Mouse (Mus musculus) CH12.LX (cell line): ENCODE measurements at regions not wholly inside any gene's neighbourhood (a gene's known extent, or its start where the extent isn't known, plus 50 kb on each side); places are given as distances from the start of the nearest gene placed in this dataset.

Experiments used
- DNase-seq: peaks from one replicate; pipeline ENCODE4 v3.0.0-alpha.2; 2013; ENCODE audit errors: extremely low read depth
- H3K27ac ChIP-seq: 2 replicates; pipeline ENCODE4 v1.5.1; 2012; ENCODE audit warnings: low read depth, mild to moderate bottlenecking, control low read depth, moderate library complexity; ENCODE audit not compliant: insufficient read depth
- H3K27me3 ChIP-seq: replicated peaks from 2 replicates; pipeline ENCODE3; 2012; ENCODE audit warnings: inconsistent platforms
- H3K36me3 ChIP-seq, 2 experiments: replicated peaks in 1 of 2; 2 replicates each; pipeline versions ENCODE3 to v1.6.1; 2012; ENCODE audit warnings: inconsistent platforms in 1 of 2, low read length in 1 of 2, mild to moderate bottlenecking in 1 of 2, mixed read lengths in 1 of 2, moderate library complexity in 1 of 2; ENCODE audit not compliant: control insufficient read depth in 1 of 2, insufficient read depth in 1 of 2
- H3K4me1 ChIP-seq, 2 experiments: 2 replicates each; pipeline ENCODE4 v1.6.1; 2012; ENCODE audit warnings: inconsistent platforms in 1 of 2, moderate library complexity in 1 of 2; ENCODE audit not compliant: insufficient read depth in 2 of 2, control insufficient read depth in 1 of 2
- H3K4me2 ChIP-seq: 2 replicates; pipeline ENCODE4 v1.6.1; 2012; ENCODE audit warnings: low read depth, mild to moderate bottlenecking, control low read depth; ENCODE audit not compliant: poor library complexity, insufficient read depth, severe bottlenecking
- H3K4me3 ChIP-seq, 3 experiments: fragments of 150-350 bp in 1 of 3; sonication (generic) in 1 of 3; replicated peaks in 1 of 3; 2 replicates each; pipeline versions ENCODE3 to v1.5.1; 2011 to 2012; ENCODE audit warnings: low read depth in 2 of 3, low read length in 2 of 3, mild to moderate bottlenecking in 2 of 3, moderate library complexity in 2 of 3, control low read depth in 1 of 3, improper control_type of control experiment in 1 of 3, inconsistent platforms in 1 of 3, mixed read lengths in 1 of 3; ENCODE audit not compliant: poor library complexity in 1 of 3
- H3K79me2 ChIP-seq: replicated peaks from 2 replicates; pipeline ENCODE4 v1.6.1; 2012; ENCODE audit warnings: mild to moderate bottlenecking, moderate library complexity; ENCODE audit not compliant: control insufficient read depth, poor library complexity, insufficient read depth, severe bottlenecking; ENCODE audit errors: extremely low read depth
- H3K9ac ChIP-seq: 2 replicates; pipeline ENCODE4 v1.6.1; 2012; ENCODE audit warnings: low read depth, mild to moderate bottlenecking, control low read depth, moderate library complexity; ENCODE audit not compliant: insufficient read depth
- H3K9me3 ChIP-seq: replicated peaks from 2 replicates; pipeline ENCODE3; 2012; ENCODE audit warnings: low read length, inconsistent platforms, mixed read lengths
- BHLHE40 ChIP-seq: IDR thresholded peaks from 2 replicates; pipeline ENCODE4 v1.6.1; 2011; ENCODE audit warnings: mild to moderate bottlenecking, low read depth, low read length, improper control_type of control experiment
- CHD1 ChIP-seq: IDR thresholded peaks from 2 replicates; pipeline ENCODE4 v1.6.1; 2012; ENCODE audit warnings: low read depth, low read length, improper control_type of control experiment, inconsistent platforms
- CHD2 ChIP-seq: IDR thresholded peaks from 2 replicates; pipeline ENCODE4 v1.6.1; 2011; ENCODE audit warnings: low read length, improper control_type of control experiment
- ETS1 ChIP-seq: conservative IDR thresholded peaks from 2 replicates; pipeline ENCODE4 v1.6.1; 2012; ENCODE audit warnings: low read depth, mild to moderate bottlenecking, inconsistent platforms, low read length, improper control_type of control experiment, moderate library complexity
- IRF4 ChIP-seq: IDR thresholded peaks from 2 replicates; pipeline ENCODE4 v1.6.1; 2014; ENCODE audit warnings: low read depth, mild to moderate bottlenecking, inconsistent platforms, low read length, improper control_type of control experiment
- JUN ChIP-seq: IDR thresholded peaks from 2 replicates; pipeline ENCODE4 v1.6.1; 2011; ENCODE audit warnings: low read depth, mild to moderate bottlenecking, low read length, improper control_type of control experiment, moderate library complexity; ENCODE audit not compliant: insufficient read depth
- JUND ChIP-seq: conservative IDR thresholded peaks from 2 replicates; pipeline ENCODE4 v1.6.1; 2011; ENCODE audit warnings: low read depth, low read length, improper control_type of control experiment
- MAZ ChIP-seq: IDR thresholded peaks from 2 replicates; pipeline ENCODE4 v1.6.1; 2012; ENCODE audit warnings: low read depth, mild to moderate bottlenecking, inconsistent platforms, low read length, improper control_type of control experiment, moderate library complexity
- MEF2A ChIP-seq: IDR thresholded peaks from 2 replicates; pipeline ENCODE4 v1.6.1; 2014; ENCODE audit warnings: low read depth, mild to moderate bottlenecking, inconsistent platforms, low read length, improper control_type of control experiment, borderline replicate concordance
- NELFE ChIP-seq: IDR thresholded peaks from 2 replicates; pipeline ENCODE4 v1.6.1; 2011; ENCODE audit warnings: low read depth, low read length, improper control_type of control experiment
- PAX5 ChIP-seq: IDR thresholded peaks from 2 replicates; pipeline ENCODE4 v1.6.1; 2012; ENCODE audit warnings: low read length, inconsistent platforms, mixed read lengths
- POLR2A ChIP-seq: IDR thresholded peaks from 2 replicates; pipeline ENCODE4 v1.6.1; 2011; ENCODE audit warnings: low read depth, mild to moderate bottlenecking, improper control_type of control experiment, low read length
- RAD21 ChIP-seq: IDR thresholded peaks from 2 replicates; pipeline ENCODE4 v1.6.1; 2011; ENCODE audit warnings: low read depth, mild to moderate bottlenecking, low read length, improper control_type of control experiment, moderate library complexity
- RCOR1 ChIP-seq: conservative IDR thresholded peaks from 2 replicates; pipeline ENCODE4 v1.6.1; 2012; ENCODE audit warnings: low read depth, mild to moderate bottlenecking, inconsistent platforms, low read length, improper control_type of control experiment
- SIN3A ChIP-seq: IDR thresholded peaks from 2 replicates; pipeline ENCODE4 v1.6.1; 2012; ENCODE audit warnings: low read length, improper control_type of control experiment, inconsistent platforms
- SMC3 ChIP-seq: IDR thresholded peaks from 2 replicates; pipeline ENCODE4 v1.6.1; 2011; ENCODE audit warnings: low read depth, low read length, improper control_type of control experiment
- TBP ChIP-seq: conservative IDR thresholded peaks from 2 replicates; pipeline ENCODE4 v1.6.1; 2011; ENCODE audit warnings: low read depth, low read length, improper control_type of control experiment
- UBTF ChIP-seq: IDR thresholded peaks from 2 replicates; pipeline ENCODE4 v1.6.1; 2012; ENCODE audit warnings: low read depth, mild to moderate bottlenecking, inconsistent platforms, low read length, improper control_type of control experiment, moderate library complexity
- ZC3H11A ChIP-seq: IDR thresholded peaks from 2 replicates; pipeline ENCODE4 v1.6.1; 2012; ENCODE audit warnings: low read depth, mild to moderate bottlenecking, inconsistent platforms, low read length, improper control_type of control experiment
- ZMIZ1 ChIP-seq: IDR thresholded peaks from 2 replicates; pipeline ENCODE4 v1.6.1; 2012; ENCODE audit warnings: low read depth, mild to moderate bottlenecking, inconsistent platforms, low read length, improper control_type of control experiment
- ZNF384 ChIP-seq: IDR thresholded peaks from 2 replicates; pipeline ENCODE4 v1.6.1; 2012; ENCODE audit warnings: low read depth, low read length, improper control_type of control experiment, inconsistent platforms
- dilution Hi-C: fragments of 300-500 bp; cut with MboI; formaldehyde crosslinking; loops from 2 replicates; pipeline ENCODE4 v1.14.3; 2020; ENCODE audit warnings: low sequenced_read_pairs; ENCODE audit not compliant: extremely low pct_unique_long_range_greater_than_20kb, extremely low pct_ligation_motif_present
- in situ Hi-C: fragments of 300-500 bp; cut with MboI; formaldehyde crosslinking; loops from 3 replicates; pipeline ENCODE4 v1.14.3; 2019; ENCODE audit warnings: low sequenced_read_pairs, low pct_ligation_motif_present, low pct_unique_long_range_greater_than_20kb, mixed read lengths

DNA sequence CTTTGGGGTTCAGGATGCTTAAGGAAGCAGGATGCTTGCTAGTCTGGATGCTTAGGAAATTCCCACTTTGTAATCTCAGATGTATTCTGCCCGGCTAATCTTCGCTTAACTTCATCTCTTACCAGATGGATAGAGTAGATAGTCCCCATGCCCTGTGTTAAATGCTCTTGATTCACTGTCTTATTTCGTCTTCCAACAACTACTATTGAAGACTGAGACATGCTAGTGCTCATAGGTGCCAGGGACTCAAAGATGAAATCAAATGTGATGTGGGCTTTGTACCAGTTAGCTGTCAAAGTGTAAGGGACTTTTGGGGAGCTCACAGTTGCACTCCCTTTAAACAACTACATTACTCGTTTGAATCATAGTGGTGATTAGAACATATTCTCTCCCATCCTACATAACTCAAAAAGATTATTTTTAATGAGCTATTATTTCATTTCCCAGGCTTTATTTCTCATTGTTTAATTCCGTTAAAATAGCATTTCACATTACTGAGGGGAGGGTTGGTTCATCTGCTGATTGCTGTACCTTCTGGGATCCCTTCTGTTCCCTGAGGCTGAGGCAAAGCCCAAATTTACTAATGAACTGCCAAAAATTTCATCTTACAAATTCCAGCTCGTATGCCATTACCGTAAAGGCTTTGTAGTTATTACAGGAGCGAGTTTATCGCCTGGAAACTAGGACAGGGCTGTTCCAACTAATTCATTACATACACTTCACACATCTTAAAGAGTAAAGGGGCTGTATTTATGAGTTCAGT lies 228.1 kb upstream of the Tenm2 start:
- in situ Hi-C loops (no loop called here), dilution Hi-C loops (no loop called here)
- no peaks in the 10 kb centered on the region for H3K27me3 ChIP-seq
- H3K4me1 ChIP-seq, result no peaks in the 10 kb centered on the region
- H3K9ac ChIP-seq, result no peak overlapping the region
- H3K4me2 ChIP-seq, result no peak overlapping the region
- TF ChIP-seq RCOR1 (no peak), POLR2A (no peak), IRF4 (no peak)
- H3K27ac ChIP-seq, result no peak overlapping the region
- H3K36me3 ChIP-seq, result no peaks in the 10 kb centered on the region
- peaks cover 49% of the 10 kb centered on the region for H3K9me3 ChIP-seq
- no peak overlapping the region for H3K4me3 ChIP-seq
- no peak for DNase-seq
- H3K79me2 ChIP-seq, result no peaks in the 10 kb centered on the region

DNA sequence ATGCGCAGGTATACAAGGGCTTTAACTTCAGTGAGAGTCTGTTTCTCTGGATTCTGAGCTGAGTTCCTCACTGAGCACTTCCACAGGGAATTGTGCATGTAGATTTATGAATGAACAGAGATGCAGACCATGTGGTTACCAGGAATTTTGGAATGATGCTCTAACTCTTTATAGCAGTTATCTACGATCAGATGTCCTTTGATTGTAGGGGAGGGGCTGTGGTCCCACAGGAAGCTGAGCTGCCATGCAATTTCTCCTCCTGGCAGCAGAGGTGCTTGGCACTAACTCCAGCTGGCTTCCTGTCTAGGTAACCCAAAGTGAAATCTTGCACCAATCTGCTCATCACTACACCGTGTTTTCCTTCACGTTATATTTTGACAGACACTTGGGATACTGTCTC lies 226.6 kb upstream of the Tenm2 start:
- Histone ChIP-seq H3K9ac (no peak overlapping the region), H3K27me3 (no peaks in the 10 kb centered on the region), H3K79me2 (no peaks in the 10 kb centered on the region), H3K4me3 (no peak overlapping the region), H3K9me3 (peaks cover 48% of the 10 kb centered on the region), H3K4me1 (no peaks in the 10 kb centered on the region), H3K36me3 (no peaks in the 10 kb centered on the region), H3K27ac (no peak overlapping the region), H3K4me2 (no peak overlapping the region)
- TF ChIP-seq PAX5 (no peak), CHD1 (no peak), BHLHE40 (no peak), ETS1 (no peak), MEF2A (no peak), ZNF384 (no peak), JUND (no peak), SMC3 (no peak), CHD2 (no peak), ZMIZ1 (no peak), UBTF (no peak), NELFE (no peak), SIN3A (no peak), RCOR1 (no peak), MAZ (no peak), ZC3H11A (no peak), JUN (no peak), RAD21 (no peak), TBP (no peak)
- in situ Hi-C loops (no loop called here), dilution Hi-C loops (no loop called here)
- DNase-seq, result no peak
